Mouse (Mus musculus): ENCODE results near the gene Ctnna2.

Ctnna2 gene

DNA sequence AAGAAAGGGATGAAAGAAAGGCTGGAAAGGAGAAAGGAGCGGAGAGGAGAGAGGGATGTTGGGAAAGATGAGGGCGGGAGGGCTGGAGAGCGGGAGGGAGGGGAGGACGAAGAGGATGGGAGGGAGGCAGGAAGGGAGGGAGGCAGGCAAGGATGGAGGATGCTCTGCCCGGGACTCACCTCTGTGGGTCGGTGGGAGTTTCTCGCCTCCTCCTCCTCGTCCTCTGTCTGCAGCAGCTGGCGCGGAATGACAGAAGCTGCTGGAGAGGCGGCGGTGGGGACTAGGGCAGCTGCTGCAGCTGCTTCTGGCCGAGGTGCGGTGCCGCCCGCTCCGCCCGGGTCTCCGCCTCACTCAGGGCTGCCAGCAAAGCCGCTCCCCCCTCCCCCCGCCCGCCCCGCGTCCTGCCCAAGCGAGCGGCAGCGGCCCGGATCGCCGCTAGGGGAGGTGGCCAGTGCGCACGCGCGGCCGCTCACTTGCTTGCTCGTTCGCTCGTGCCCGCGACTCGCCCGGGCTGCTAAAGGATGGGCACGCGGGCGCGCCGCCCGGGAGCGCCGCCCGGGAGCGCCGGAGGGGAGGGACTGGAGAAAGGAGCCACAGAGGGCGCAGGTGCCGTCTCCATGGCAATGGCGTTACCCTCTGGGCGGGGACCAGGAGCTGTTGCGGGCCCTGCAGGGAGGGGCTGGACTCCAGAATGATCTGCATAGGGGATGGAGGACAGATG, at the start of gene Ctnna2:
TSS of gene Ctnna2 (minus strand) at position 459 of the 721 bp plus-strand sequence.
- DNase-seq (ENCODE audit: low read depth, low spot score) = no peak
- H3K36me3 ChIP-seq (ENCODE audit: control insufficient read depth, insufficient read depth, low read length, poor library complexity, severe bottlenecking) = no peaks in the 10 kb centered on the region

DNA sequence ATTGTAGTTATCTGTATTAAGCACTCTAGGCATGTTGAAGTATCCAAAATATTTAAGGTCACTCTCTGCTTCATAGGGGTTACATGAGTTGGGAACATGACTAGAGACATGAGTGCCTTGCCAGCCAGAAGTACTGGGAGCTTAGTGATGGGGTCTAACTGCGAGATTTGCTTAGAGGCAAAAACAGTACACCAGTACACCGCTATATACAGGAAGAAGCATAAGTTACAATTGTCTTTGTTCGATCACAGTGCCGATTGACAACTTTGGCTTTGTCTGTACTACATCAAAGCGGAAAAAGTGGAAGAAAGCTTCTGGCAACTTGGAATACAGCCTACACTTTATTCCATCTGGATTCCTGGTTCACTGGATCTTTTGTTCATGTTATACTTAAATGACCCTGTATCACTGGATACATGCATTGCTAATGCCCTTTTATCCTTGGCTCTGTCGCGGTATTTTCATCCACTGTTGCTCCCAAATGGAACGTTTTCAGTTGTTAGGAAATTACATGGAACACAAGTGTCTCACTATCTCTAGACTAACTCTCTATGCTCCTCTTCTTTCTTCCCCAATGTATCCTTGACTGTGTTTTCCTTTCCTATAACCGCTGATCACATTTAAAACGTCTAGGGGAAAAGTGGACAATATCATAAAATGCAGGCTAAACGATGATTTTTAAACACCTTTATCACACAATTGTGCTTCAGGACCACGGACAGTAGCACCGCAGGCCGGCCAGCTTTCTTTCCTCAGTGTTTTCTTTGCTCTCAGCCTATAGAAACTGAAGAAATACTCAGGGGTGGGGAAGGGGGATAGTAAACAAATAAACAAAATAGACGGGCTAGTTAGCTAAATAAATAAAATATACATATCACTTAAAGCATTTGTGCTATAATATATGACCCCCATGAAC, 896 bp upstream of the Ctnna2 start:
- Histone ChIP-seq H3K27me3 (ENCODE audit: control insufficient read depth, insufficient read depth, low read length, poor library complexity, severe bottlenecking) (no peaks in the 10 kb centered on the region), H3K36me3 (ENCODE audit: control insufficient read depth, insufficient read depth, low read length, poor library complexity, severe bottlenecking) (no peaks in the 10 kb centered on the region)
- no peak for DNase-seq (ENCODE audit: low read depth, low spot score)

More for the DNA sequence above, at the start of gene Ctnna2:
- H3K27me3 ChIP-seq (ENCODE audit: control insufficient read depth, insufficient read depth, low read length, poor library complexity, severe bottlenecking) = no peaks in the 10 kb centered on the region

GRCm38 (mm10) chr6:77978476-77979240, 841 bp downstream of the Ctnna2 start:
- Histone ChIP-seq H3K27me3 (ENCODE audit: control insufficient read depth, insufficient read depth, low read length, poor library complexity, severe bottlenecking) (no peaks in the 10 kb centered on the region), H3K36me3 (ENCODE audit: control insufficient read depth, insufficient read depth, low read length, poor library complexity, severe bottlenecking) (no peaks in the 10 kb centered on the region)
- no peak for DNase-seq (ENCODE audit: low read depth, low spot score)

GRCm38 (mm10) chr6:77970545-77971242, 8.8 kb downstream of the Ctnna2 start:
- no peak for DNase-seq (ENCODE audit: low read depth, low spot score)
- Histone ChIP-seq H3K36me3 (ENCODE audit: control insufficient read depth, insufficient read depth, low read length, poor library complexity, severe bottlenecking) (no peaks in the 10 kb centered on the region), H3K27me3 (ENCODE audit: control insufficient read depth, insufficient read depth, low read length, poor library complexity, severe bottlenecking) (no peaks in the 10 kb centered on the region)

GRCm38 (mm10) chr6:77969774-77970173, 9.7 kb downstream of the Ctnna2 start:
- no peaks in the 10 kb centered on the region for H3K36me3 ChIP-seq (ENCODE audit: control insufficient read depth, insufficient read depth, low read length, poor library complexity, severe bottlenecking)
- no peaks in the 10 kb centered on the region for H3K27me3 ChIP-seq (ENCODE audit: control insufficient read depth, insufficient read depth, low read length, poor library complexity, severe bottlenecking)
- DNase-seq (ENCODE audit: low read depth, low spot score) = no peak

DNA sequence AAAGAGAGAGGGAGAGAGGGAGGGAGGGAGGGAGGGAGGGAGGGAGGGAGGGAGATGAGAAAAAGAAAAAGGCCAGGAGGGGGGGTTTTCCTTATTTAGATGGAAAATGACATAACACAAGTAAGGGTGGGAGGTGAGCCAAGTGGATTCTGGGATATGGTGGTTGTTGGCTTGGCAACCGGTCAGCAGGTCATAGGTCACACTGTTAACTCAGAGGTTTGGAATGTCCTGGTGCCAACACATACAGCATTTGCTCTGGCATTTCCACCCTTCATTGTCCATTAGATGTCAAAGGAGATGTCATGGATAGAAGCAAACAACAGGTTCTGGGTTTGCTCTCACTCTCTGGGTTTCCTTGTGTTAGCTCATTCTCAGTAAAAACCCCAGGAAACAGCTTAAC, 17.5 kb downstream of the Ctnna2 start:
- Histone ChIP-seq H3K36me3 (ENCODE audit: control insufficient read depth, insufficient read depth, low read length, poor library complexity, severe bottlenecking) (no peaks in the 10 kb centered on the region), H3K27me3 (ENCODE audit: control insufficient read depth, insufficient read depth, low read length, poor library complexity, severe bottlenecking) (no peaks in the 10 kb centered on the region)
- no peak for DNase-seq (ENCODE audit: low read depth, low spot score)

DNA sequence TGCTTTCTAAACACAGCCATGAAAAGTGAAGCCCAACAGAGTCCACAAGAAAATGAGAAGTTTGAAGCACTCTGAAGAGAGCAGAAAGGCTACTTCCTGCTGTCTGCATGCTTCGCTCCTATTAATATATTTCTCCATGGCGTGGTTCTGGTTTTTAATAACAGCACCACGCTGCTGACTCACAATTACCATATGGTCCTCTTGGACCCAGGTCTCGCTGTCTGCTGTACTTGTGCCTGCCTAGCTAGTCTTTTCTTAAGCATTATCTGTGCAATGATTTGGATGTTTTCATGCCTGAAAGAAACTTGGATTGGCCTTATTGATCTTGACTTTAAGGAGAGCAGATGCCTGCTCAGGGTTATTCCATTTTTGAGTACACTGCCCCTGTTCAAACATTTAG, 28.2 kb downstream of the Ctnna2 start:
- Histone ChIP-seq H3K27me3 (ENCODE audit: control insufficient read depth, insufficient read depth, low read length, poor library complexity, severe bottlenecking) (no peaks in the 10 kb centered on the region), H3K36me3 (ENCODE audit: control insufficient read depth, insufficient read depth, low read length, poor library complexity, severe bottlenecking) (no peaks in the 10 kb centered on the region)
- DNase-seq (ENCODE audit: low read depth, low spot score) = no peak

GRCm38 (mm10) chr6:77950690-77951089, 28.8 kb downstream of the Ctnna2 start:
- Histone ChIP-seq H3K36me3 (ENCODE audit: control insufficient read depth, insufficient read depth, low read length, poor library complexity, severe bottlenecking) (no peaks in the 10 kb centered on the region), H3K27me3 (ENCODE audit: control insufficient read depth, insufficient read depth, low read length, poor library complexity, severe bottlenecking) (no peaks in the 10 kb centered on the region)
- no peak for DNase-seq (ENCODE audit: low read depth, low spot score)

- no peaks in the 10 kb centered on the region; the same call in 1 of the 2 replicates for H3K27me3 ChIP-seq (ENCODE audit: control insufficient read depth, insufficient read depth, low read length, poor library complexity, severe bottlenecking)
- no peak for DNase-seq (ENCODE audit: low read depth, low spot score)
- H3K36me3 ChIP-seq (ENCODE audit: control insufficient read depth, insufficient read depth, low read length, poor library complexity, severe bottlenecking) = no peaks in the 10 kb centered on the region
Observed at GRCm38 (mm10) chr6:77929375-77929774, 50.1 kb downstream of the Ctnna2 start.

GRCm38 (mm10) chr6:77873150-77873549, 106.3 kb downstream of the Ctnna2 start:
- no peak for DNase-seq (ENCODE audit: low read depth, low spot score)
- Histone ChIP-seq H3K27me3 (ENCODE audit: control insufficient read depth, insufficient read depth, low read length, poor library complexity, severe bottlenecking) (no peaks in the 10 kb centered on the region), H3K36me3 (ENCODE audit: control insufficient read depth, insufficient read depth, low read length, poor library complexity, severe bottlenecking) (no peaks in the 10 kb centered on the region)

- no peaks in the 10 kb centered on the region for H3K36me3 ChIP-seq (ENCODE audit: control insufficient read depth, insufficient read depth, low read length, poor library complexity, severe bottlenecking)
- no peaks in the 10 kb centered on the region for H3K27me3 ChIP-seq (ENCODE audit: control insufficient read depth, insufficient read depth, low read length, poor library complexity, severe bottlenecking)
- DNase-seq (ENCODE audit: low read depth, low spot score) = no peak
Observed at GRCm38 (mm10) chr6:77869313-77869712, 110.2 kb downstream of the Ctnna2 start.

DNA sequence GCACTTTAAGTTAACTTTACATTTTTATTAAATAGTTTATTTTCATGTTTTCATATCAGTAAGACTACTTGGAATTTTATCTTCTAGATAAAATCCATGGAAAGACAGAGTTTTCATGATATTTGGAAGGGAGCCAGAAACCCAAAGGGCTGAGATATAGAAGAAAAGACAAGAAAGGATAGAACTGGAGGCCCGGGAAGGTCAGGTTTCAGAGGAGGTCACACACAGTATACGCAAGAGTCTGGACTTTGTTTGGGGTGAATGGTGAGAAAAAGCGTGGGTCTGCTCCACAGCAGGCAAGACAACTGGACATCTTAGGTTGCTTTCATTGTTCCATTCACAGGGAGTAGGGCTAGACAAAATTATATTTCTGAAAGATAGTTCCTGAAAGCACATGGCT, 111.4 kb downstream of the Ctnna2 start:
- no peaks in the 10 kb centered on the region for H3K27me3 ChIP-seq (ENCODE audit: control insufficient read depth, insufficient read depth, low read length, poor library complexity, severe bottlenecking)
- no peaks in the 10 kb centered on the region for H3K36me3 ChIP-seq (ENCODE audit: control insufficient read depth, insufficient read depth, low read length, poor library complexity, severe bottlenecking)
- no peak for DNase-seq (ENCODE audit: low read depth, low spot score)

- Histone ChIP-seq H3K27me3 (ENCODE audit: control insufficient read depth, insufficient read depth, low read length, poor library complexity, severe bottlenecking) (no peaks in the 10 kb centered on the region), H3K36me3 (ENCODE audit: control insufficient read depth, insufficient read depth, low read length, poor library complexity, severe bottlenecking) (no peaks in the 10 kb centered on the region)
- DNase-seq (ENCODE audit: low read depth, low spot score) = no peak
Observed at GRCm38 (mm10) chr6:77863379-77863778, 116.1 kb downstream of the Ctnna2 start.

DNA sequence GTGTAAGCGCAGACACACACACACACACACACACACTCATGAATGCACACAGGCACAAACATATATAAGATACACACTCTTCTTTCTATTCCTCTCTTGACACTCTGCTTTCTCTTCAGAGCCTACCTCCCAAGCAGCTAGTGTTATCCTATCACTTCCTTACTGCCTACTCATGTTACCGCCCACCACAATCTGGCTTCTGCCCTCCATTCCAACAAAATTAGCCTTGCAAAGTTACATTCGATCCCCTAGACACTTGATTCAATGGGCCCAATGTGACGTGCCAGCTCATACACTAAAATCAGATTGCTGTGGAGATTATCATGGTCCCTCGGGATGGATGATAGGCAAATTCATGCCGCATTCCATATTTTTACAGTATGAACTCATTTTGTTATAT, 116.7 kb downstream of the Ctnna2 start:
- DNase-seq (ENCODE audit: low read depth, low spot score) = no peak
- H3K27me3 ChIP-seq (ENCODE audit: control insufficient read depth, insufficient read depth, low read length, poor library complexity, severe bottlenecking) = no peaks in the 10 kb centered on the region
- no peaks in the 10 kb centered on the region for H3K36me3 ChIP-seq (ENCODE audit: control insufficient read depth, insufficient read depth, low read length, poor library complexity, severe bottlenecking)

Data from splenic B cell, adult 2 months (primary cell).